Mouse (Mus musculus) lung, embryonic 16.5 days (tissue): ENCODE measurements around the gene Hunk. TPM values are rescaled to one million over a fixed set of nuclear protein-coding genes. Genes with fewer than 3 reads are reported as not detected.

Experiments used
- ATAC-seq: fragments of 200-750 bp; cut with Nextera tagmentation; 2 replicates; pipeline ENCODE4 v1.8.0; 2017; ENCODE audit warnings: low read depth, mild to moderate bottlenecking, moderate library complexity
- H3K27ac ChIP-seq: fragments of 300-500 bp; sonication (generic); 2 replicates; pipeline ENCODE4 v1.5.1; 2014; ENCODE audit warnings: mild to moderate bottlenecking, control low read depth, low read length
- H3K27me3 ChIP-seq: fragments of 300-500 bp; sonication (generic); 2 replicates; pipeline ENCODE4 v1.6.1; 2014; ENCODE audit warnings: low read depth, low read length, mixed read lengths; ENCODE audit not compliant: control insufficient read depth, insufficient read depth
- H3K36me3 ChIP-seq: fragments of 300-500 bp; sonication (generic); 2 replicates; pipeline ENCODE4 v1.6.1; 2014; ENCODE audit warnings: low read length; ENCODE audit not compliant: control insufficient read depth, insufficient read depth
- H3K4me1 ChIP-seq: fragments of 300-500 bp; sonication (generic); replicated peaks from 2 replicates; pipeline ENCODE4 v1.6.1; 2014; ENCODE audit warnings: low read length, mixed read lengths; ENCODE audit not compliant: control insufficient read depth, insufficient read depth
- H3K4me2 ChIP-seq: fragments of 300-500 bp; sonication (generic); 2 replicates; pipeline ENCODE4 v1.6.1; 2014; ENCODE audit warnings: low read depth, low read length, control low read depth
- H3K4me3 ChIP-seq: fragments of 300-500 bp; sonication (generic); 2 replicates; pipeline ENCODE4 v1.5.1; 2014; ENCODE audit warnings: mild to moderate bottlenecking, low read length, control low read depth
- H3K9ac ChIP-seq: fragments of 300-500 bp; sonication (generic); 2 replicates; pipeline ENCODE4 v1.6.1; 2014; ENCODE audit warnings: low read length, control low read depth
- H3K9me3 ChIP-seq: fragments of 300-500 bp; sonication (generic); 2 replicates; pipeline ENCODE4 v1.6.1; 2016; ENCODE audit warnings: low read length; ENCODE audit not compliant: control insufficient read depth
- WGBS: fragments of 180-500 bp; shearing (Covaris S2); extraction: QIAGEN DNeasy Blood & Tissue Kit; methylation state at CpG from one replicate; pipeline ENCODE4 v1.1.7; 2014; 5-methylcytosine and 5-hydroxymethylcytosine counted together
- polyA plus RNA-seq: library from polyadenylated mRNA; unstranded; fragments of >200 nt; fragmentation: Nextera tagmentation; extraction: Ambion mirVana; gene quantifications from 2 replicates; pipeline ENCODE4 v1.2.1, GENCODE M21; 2015

Hunk gene
- polyA plus RNA-seq, 1 experiment from 2014 or later, result 16.2 TPM

DNA sequence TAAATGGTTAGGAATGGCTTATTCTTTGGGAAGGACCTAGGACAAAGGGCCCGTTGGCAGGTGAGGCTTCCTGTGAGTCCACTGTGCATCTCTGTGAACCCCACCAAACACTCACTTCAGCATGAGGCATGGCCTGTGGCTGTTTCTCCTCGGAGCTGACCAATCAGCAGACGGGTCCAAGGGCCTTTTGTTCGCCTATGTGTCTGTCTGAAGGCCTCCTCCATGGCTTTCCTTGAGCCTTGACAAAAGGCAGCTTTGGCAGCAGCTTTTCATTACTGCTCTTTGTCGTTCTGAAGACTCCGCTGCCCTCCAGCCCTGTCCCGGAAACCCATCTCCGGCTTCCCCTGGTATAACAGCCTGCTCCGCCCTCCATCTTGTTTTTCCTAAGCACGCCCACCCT, 54.8 kb downstream of the Hunk start:
- ATAC-seq, result no peak
- peaks cover 2% of the 10 kb centered on the region; the same call in 1 of the 2 replicates for H3K36me3 ChIP-seq
- peaks cover 6% of the 10 kb centered on the region for H3K4me1 ChIP-seq
- no peaks in the 10 kb centered on the region for H3K27me3 ChIP-seq
- 89% methylated on average over 10 of the region's 10 CpGs for WGBS
- H3K4me3 ChIP-seq, result no peak overlapping the region
- no peak overlapping the region for H3K9ac ChIP-seq
- H3K27ac ChIP-seq, result no peak overlapping the region
- H3K4me2 ChIP-seq, result no peak overlapping the region
- H3K9me3 ChIP-seq, result no peaks in the 10 kb centered on the region

DNA sequence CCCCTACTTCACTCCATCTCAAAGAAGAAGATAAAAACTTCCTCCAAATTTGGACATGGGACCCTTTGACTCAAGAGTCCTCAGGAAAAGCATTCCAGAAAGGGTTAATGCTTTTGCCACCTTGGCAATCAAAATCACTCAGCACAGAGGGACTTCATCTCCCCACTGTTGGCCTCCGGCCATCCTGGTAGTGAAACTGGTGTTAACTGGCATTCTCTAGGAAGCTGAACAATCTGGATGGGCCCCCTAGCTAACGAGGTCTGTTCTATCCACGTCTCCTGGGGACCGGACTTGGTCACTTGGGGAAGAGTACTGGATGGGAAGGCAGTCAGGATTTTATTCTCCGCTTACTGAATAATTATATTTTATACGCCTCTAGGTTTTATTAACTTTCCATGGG, 57.2 kb downstream of the Hunk start:
- WGBS, result 59% methylated on average over 6 of the region's 6 CpGs
- Histone ChIP-seq H3K4me2 (no peak overlapping the region), H3K27ac (no peak overlapping the region)

GRCm38 (mm10) chr16:90453197-90453596, 67.4 kb downstream of the Hunk start:
- peaks cover 32% of the 10 kb centered on the region for H3K4me1 ChIP-seq
- no peaks in the 10 kb centered on the region for H3K9me3 ChIP-seq
- 29% methylated on average over 11 of the region's 11 CpGs for WGBS
- H3K4me3 ChIP-seq, result no peak overlapping the region
- peak overlapping the region; percentile 21; the same call in 1 of the 2 replicates for H3K4me2 ChIP-seq
- ATAC-seq, result peak; percentile 88
- peak overlapping the region; percentile 83 for H3K27ac ChIP-seq
- no peaks in the 10 kb centered on the region for H3K27me3 ChIP-seq
- H3K9ac ChIP-seq, result 0 out of 2 replicates have a peak overlapping the region, but pooled peaks have one; percentile 17
- peaks cover 16% of the 10 kb centered on the region for H3K36me3 ChIP-seq

More for the DNA sequence above, 57.2 kb downstream of the Hunk start:
- peaks cover 2% of the 10 kb centered on the region; the same call in 1 of the 2 replicates for H3K36me3 ChIP-seq
- H3K4me1 ChIP-seq, result no peaks in the 10 kb centered on the region; the same call in 1 of the 2 replicates
- H3K4me3 ChIP-seq, result no peak overlapping the region
- no peaks in the 10 kb centered on the region for H3K27me3 ChIP-seq
- H3K9me3 ChIP-seq, result no peaks in the 10 kb centered on the region
- H3K9ac ChIP-seq, result no peak overlapping the region
- no peak for ATAC-seq

DNA sequence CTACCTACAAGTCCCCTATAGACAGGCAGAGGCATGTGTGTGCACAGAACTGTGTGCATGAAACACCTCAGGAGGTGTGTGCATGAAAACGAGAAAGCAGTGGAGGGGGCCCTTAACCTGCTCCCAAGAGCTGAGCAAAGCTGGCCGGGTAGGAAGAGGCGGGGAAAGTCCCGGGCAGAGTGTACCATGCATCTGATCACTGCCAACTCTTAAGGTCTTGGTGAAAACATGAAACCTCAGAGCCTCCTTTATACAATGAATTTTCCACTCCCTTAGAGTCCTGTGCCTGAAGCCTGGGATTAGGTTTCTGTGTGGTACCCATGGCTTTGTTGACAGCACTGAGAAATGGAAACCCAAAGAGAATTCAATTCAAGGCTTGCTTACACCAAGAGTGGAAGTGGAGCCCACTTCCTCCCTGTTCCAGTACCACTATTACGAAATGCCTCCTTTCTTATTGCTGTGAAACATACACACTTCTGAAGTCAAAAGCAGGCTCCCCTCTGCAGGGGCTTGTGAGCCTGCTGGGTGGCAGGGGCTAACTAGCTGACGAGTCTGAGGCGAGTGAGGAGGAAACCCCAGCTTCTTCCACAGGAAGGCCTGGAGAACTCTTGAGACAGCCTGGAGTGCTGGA, 70.8 kb downstream of the Hunk start:
- WGBS, result 72% methylated on average over 7 of the region's 7 CpGs
- no peak overlapping the region for H3K27ac ChIP-seq
- no peak overlapping the region for H3K4me3 ChIP-seq
- no peak overlapping the region for H3K4me2 ChIP-seq
- H3K4me1 ChIP-seq, result peaks cover 44% of the 10 kb centered on the region
- no peaks in the 10 kb centered on the region for H3K27me3 ChIP-seq
- H3K9ac ChIP-seq, result no peak overlapping the region
- peaks cover 16% of the 10 kb centered on the region for H3K36me3 ChIP-seq
- no peak for ATAC-seq
- H3K9me3 ChIP-seq, result no peaks in the 10 kb centered on the region

- H3K27me3 ChIP-seq, result no peaks in the 10 kb centered on the region
- no peak overlapping the region for H3K9ac ChIP-seq
- peak overlapping the region; percentile 83 for H3K27ac ChIP-seq
- peak; percentile 77 for ATAC-seq
- 27% methylated on average over 11 of the region's 11 CpGs for WGBS
- H3K4me3 ChIP-seq, result no peak overlapping the region
- peaks cover 16% of the 10 kb centered on the region for H3K36me3 ChIP-seq
- H3K4me1 ChIP-seq, result peaks cover 41% of the 10 kb centered on the region
- no peaks in the 10 kb centered on the region for H3K9me3 ChIP-seq
- no peak overlapping the region for H3K4me2 ChIP-seq
Observed at GRCm38 (mm10) chr16:90458899-90459610, 73.2 kb downstream of the Hunk start.

DNA sequence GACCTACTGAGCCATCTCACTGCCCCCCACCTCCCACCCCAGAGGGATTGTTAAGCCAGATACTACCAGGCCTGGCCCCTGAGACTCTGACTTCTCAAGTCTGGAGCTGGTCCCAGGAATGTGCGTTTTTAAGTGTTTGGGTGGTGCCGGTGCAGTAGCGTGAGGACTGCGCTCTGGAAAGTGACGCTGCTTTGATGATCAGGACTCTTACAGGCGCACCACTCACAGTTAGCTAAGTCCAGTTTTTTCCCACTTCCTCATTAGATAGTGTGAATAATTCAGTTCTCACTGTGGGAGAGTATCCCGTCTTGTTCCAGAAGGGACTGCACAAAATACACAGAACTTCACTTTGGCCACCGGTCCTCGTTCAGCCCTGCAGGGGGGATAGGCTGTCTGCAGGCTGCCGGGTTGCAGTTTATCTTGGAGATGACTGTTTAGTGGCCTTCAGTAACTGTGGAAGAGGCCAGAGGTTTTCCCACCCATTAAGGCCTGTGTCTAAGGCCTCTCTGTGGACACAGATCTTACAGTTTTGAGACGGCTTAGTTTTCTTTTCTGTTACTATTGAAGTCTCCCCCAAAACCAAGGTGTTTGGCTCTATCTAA, 75.6 kb downstream of the Hunk start:
- H3K27me3 ChIP-seq, result no peaks in the 10 kb centered on the region
- peak overlapping the region; percentile 21; the same call in 1 of the 2 replicates for H3K4me2 ChIP-seq
- no peaks in the 10 kb centered on the region for H3K9me3 ChIP-seq
- H3K36me3 ChIP-seq, result peaks cover 9% of the 10 kb centered on the region; the same call in 1 of the 2 replicates
- H3K27ac ChIP-seq, result peak overlapping the region; percentile 65
- WGBS, result 25% methylated on average over 11 of the region's 11 CpGs
- H3K4me3 ChIP-seq, result no peak overlapping the region
- H3K4me1 ChIP-seq, result peaks cover 35% of the 10 kb centered on the region
- H3K9ac ChIP-seq, result 0 out of 2 replicates have a peak overlapping the region, but pooled peaks have one; percentile 3
- ATAC-seq, result peak; percentile 55

- H3K4me1 ChIP-seq, result peaks cover 35% of the 10 kb centered on the region
- no peak overlapping the region for H3K4me2 ChIP-seq
- H3K4me3 ChIP-seq, result no peak overlapping the region
- WGBS, result 41% methylated on average over 11 of the region's 11 CpGs
- H3K9me3 ChIP-seq, result no peaks in the 10 kb centered on the region
- no peak overlapping the region for H3K9ac ChIP-seq
- peaks cover 14% of the 10 kb centered on the region for H3K36me3 ChIP-seq
- no peak for ATAC-seq
- no peaks in the 10 kb centered on the region for H3K27me3 ChIP-seq
- peak overlapping the region; percentile 62 for H3K27ac ChIP-seq
Observed at GRCm38 (mm10) chr16:90462728-90463275, 77.0 kb downstream of the Hunk start.

- no peaks in the 10 kb centered on the region for H3K27me3 ChIP-seq
- WGBS, result 85% methylated on average over 5 of the region's 5 CpGs
- no peak for ATAC-seq
- H3K9ac ChIP-seq, result no peak overlapping the region
- no peak overlapping the region for H3K4me2 ChIP-seq
- no peak overlapping the region for H3K4me3 ChIP-seq
- peaks cover 18% of the 10 kb centered on the region for H3K4me1 ChIP-seq
- no peaks in the 10 kb centered on the region for H3K9me3 ChIP-seq
- no peak overlapping the region for H3K27ac ChIP-seq
- peaks cover 28% of the 10 kb centered on the region for H3K36me3 ChIP-seq
Observed at GRCm38 (mm10) chr16:90465154-90465553, 79.3 kb downstream of the Hunk start.

- H3K9me3 ChIP-seq, result no peaks in the 10 kb centered on the region
Observed at GRCm38 (mm10) chr16:90468286-90468685, 82.5 kb downstream of the Hunk start.

More at GRCm38 (mm10) chr16:90468286-90468685, 82.5 kb downstream of the Hunk start:
- Histone ChIP-seq H3K27ac (no peak overlapping the region), H3K9ac (no peak overlapping the region), H3K27me3 (no peaks in the 10 kb centered on the region), H3K36me3 (peaks cover 33% of the 10 kb centered on the region), H3K4me3 (no peak overlapping the region), H3K4me1 (no peaks in the 10 kb centered on the region), H3K4me2 (no peak overlapping the region)
- WGBS, result 82% methylated on average over 5 of the region's 5 CpGs
- ATAC-seq, result no peak
